Mouse (Mus musculus) frontal cortex, postnatal 10 days (tissue): Measurements from ENCODE around the gene Csrnp3.
A peak's percentile ranks its signal among the peaks of the same experiment; 100 is the strongest.

Source experiments
- DNase-seq, 2 experiments: peaks; one replicate each; pipeline ENCODE4 v3.0.0; 2022; ENCODE audit warnings: low spot score in 2 of 2, mixed read lengths in 1 of 2

The Csrnp3 gene

GRCm38 (mm10) chr2:65864778-65865339 lies 19.3 kb downstream of the Csrnp3 start:
- DNase-seq = no peak

DNA sequence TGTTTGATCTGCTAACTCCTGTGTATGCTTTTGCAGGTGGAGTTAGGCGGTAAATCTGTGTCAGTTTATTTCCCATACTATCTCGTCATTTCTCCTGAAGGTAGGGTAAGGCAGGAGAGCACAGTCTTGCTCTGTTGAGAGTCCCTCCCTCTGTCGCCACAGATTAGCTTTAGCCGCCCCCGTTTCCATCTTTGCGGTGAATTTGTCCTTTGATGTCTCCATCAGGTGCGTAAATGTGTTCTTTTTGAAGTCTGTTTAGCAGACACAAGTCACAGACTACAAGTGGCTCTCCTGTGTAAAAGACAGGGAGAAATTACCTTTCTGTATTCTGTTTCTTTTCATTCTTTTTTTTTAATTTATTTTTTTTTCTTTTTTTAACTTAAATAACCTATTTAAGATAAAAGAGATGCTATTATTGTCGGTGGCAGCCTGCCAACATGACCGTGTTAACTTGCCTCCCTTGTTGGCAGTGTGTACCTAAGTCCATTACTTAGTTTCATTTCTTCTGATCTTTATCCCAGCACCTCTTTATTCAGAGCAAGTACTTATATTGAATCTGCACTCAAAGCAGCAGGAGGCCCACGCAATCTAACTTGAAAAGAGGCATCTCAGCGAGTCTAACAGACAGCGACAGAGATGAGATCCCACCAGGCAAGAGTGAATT lies 25.5 kb downstream of the Csrnp3 start:
- no peak for DNase-seq

DNA sequence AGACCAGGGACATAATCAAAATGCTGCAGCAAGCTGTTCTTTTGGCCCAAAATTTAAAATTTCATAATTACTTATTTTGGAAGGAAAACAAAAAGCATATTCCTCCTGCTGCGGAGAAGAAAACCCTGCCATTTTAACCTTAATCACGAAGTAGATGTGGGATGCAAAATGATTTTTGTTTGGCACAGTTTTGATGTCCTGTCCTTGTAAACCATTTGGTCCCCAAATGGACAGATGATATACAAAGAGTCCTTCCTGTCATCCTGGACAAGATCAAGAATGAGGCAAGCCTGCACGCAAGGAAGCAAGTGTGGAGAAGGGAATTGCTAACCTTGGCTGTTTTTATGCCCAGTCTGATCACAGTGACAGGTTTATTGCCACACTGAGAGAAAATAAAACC lies 46.0 kb downstream of the Csrnp3 start:
- DNase-seq = no peak

DNA sequence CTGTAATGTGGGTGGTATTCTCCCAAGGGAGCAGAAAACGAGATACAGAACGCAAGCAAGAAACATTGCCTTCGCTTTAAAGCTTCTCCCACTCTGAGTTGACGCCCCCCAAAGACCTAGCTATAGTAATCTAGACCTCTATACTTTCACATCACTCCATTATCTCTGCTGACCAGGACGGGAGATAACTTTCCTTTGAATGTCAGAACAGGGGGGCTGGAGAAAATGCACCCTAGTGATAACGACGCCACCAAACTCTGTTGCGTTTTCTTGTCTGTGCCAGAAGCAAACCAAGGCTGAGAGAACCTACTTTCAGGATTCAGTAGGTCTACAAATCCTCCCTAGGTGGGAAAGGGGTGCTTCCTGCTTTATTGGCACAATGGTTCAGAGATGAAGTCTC lies 47.7 kb downstream of the Csrnp3 start:
- DNase-seq = no peak

DNA sequence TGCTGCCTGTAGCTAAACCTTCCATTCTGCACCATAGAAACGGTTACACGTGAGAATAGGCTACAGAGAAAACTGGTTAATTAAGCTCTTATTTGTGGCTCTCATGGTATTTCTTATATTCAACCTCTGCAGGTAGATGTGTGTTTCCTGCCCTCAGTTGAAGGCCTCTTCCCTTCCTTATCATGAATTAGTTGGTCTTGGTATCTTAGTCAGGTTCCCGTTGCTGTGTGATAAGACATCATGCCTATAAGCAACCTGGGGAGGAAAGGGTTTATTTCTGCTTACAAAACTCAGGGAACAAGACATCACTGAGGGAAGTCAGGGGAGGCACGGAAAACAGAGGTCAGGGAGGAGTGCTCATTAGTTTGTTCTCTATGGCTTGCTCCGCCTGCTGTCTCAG lies 48.7 kb downstream of the Csrnp3 start:
- DNase-seq = no peak

DNA sequence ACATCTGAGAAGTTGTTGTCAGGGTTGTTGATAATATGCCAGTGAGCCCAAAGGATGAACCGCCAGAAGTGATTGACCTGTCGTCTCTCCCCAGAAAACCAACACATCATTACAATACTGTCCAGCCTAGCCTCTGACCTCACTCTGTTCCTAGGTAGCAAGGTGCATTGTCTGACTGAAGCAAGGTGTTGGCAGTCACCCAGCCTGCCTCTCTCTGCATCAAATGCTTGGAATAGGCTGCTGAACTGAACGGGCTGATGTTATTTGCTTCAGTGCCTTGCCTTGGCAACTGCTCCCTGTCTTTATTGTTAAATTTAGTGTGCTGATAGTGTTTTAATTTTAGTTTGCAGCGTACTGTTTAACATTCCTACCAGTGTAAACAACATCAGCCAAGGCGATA lies 51.0 kb downstream of the Csrnp3 start:
- DNase-seq = no peak

- no peak for DNase-seq
Measured at GRCm38 (mm10) chr2:65897084-65897483, 51.5 kb downstream of the Csrnp3 start.

DNA sequence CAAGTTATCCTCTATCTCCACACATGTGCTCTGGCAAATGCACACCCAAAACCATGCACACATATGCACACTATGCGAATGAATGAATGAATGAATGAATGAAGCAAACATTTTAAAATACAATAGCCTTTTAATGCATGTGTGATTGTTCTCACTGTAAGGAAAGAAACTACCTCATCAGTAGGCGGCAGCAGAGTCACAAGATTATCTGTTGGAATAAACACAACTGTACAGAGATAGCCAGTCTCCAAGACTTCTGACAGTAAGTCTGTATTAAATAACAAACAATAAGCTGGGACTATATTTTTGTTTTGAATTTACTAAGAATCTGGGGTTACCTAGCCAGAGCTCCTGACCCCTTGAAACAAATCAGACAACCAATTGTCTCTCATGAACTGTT lies 53.9 kb downstream of the Csrnp3 start:
- no peak for DNase-seq

GRCm38 (mm10) chr2:65908526-65908925 lies 63.0 kb downstream of the Csrnp3 start:
- DNase-seq = no peak

GRCm38 (mm10) chr2:65909724-65910521 lies 64.4 kb downstream of the Csrnp3 start:
- no peak for DNase-seq

DNA sequence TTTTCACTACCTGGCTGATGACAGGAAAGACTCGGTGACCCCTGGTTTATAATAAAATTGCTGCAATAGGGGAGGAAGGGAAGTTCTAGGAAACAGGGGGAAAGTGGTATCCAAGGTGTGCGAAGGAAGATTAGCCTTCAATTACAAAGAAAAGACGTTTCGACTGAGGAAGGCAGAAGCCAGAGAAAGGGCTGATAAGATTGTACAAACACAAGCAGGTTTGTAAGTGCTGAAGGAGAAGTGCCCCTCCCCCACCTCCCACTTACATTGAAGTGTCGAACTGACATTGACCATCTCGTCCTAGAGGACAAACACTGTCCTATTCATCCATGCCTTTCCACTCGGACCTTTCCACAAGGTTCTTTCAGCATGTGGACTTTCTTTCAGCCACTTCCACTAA lies 70.4 kb downstream of the Csrnp3 start:
- DNase-seq = no peak

GRCm38 (mm10) chr2:65920651-65921412 lies 75.3 kb downstream of the Csrnp3 start:
- no peak for DNase-seq

GRCm38 (mm10) chr2:65925363-65925941 lies 79.9 kb downstream of the Csrnp3 start:
- no peak for DNase-seq

DNA sequence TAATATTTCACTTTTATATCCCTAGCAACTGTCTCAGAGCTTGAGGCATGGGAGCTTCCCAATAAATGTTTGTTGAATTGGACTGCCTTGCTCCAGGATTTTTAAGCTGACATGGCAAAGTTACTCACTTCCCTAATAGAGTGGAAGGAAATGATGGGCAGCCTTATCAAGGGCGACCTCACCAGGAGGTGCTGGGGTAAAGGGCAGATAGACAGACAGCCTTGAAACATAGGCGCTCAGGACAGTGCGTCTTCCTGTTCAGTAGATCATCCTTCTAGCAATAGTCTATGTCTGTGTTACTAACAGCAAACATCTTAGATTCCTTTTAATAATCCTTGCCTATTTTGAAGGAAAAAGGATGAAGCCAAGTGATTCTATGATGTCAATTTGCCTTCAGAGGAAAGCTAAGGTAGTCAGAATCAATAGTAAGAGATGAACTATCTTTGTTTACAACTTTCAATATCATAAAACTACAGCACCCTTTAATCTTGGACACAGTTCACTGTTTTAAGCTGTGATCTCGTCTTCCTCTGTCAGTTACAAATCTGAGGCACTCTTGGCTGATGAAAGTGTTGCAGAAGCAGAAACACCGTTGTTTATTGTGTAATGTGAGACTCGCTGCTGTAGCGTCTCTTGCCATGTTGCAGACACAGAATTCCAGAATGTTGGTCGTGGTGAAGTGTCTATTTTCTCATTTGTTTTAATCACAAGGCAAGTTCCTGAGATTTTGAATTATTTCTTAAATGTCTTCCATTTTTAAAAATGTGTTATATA lies 81.6 kb downstream of the Csrnp3 start:
- no peak for DNase-seq

- DNase-seq = no peak
Measured at GRCm38 (mm10) chr2:65929286-65929685, 83.7 kb downstream of the Csrnp3 start.

GRCm38 (mm10) chr2:65929927-65930326 lies 84.4 kb downstream of the Csrnp3 start:
- peak; percentile 31 to 34 for DNase-seq

DNA sequence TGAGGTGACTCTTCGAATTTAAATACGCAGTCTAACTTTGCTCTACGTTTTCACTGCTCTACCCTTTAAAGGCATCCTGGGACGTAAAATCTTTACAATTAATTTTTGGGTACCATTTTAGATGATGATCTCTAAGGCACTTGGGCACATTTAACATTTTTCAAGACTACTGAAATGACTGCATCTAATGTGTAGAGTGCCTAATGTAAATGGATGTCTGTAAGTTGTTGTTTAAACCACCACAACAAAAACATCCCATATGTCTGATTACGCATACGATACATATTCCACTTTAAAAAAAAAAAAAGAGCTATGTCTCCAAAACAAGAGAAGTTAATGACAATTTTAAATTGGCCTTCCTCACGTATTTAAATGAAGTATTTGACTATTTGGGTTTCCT lies 85.7 kb downstream of the Csrnp3 start:
- no peak for DNase-seq

DNA sequence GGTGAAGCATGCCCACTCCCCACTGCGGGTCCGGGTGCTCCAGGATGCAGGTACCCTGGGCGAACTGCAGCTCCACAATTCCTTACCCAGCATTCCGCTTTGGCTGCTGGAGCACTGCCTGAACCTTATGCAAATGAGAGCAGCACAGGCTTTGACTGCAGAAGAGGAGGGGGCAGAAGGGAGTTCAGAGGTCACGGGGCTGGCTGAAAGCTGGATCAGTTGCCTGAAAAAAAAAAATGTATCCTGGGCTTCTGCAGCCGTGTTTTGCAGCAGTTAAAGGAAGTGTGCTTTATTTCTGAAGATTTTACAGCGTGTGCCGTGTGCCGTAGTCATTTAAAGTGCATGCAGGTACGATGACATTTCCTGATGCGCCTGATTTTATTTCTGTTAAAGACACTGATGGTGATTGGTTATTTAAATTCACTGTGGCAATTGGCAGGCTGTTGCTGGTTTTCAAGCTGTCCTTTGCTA lies 86.3 kb downstream of the Csrnp3 start:
- DNase-seq = peak; percentile 70 to 76

DNA sequence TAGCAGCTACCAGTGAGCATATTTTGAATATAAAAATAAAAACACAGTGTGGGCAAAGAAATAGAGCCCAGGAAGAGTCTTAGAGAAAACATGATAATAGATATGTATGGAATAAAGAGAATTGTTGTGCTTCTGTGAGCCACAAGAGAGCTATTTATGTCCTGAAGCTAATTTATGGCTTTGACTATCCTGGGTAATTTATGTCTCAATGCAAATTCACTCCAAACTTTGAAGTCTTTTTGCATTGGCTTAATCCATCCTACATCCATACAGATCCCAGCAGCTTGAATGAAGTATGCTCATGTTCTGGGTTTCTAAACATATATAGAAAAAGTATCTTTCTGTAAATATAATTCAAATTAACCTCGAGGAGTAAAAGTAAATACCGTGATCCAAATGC lies 88.5 kb downstream of the Csrnp3 start:
- DNase-seq = no peak

DNA sequence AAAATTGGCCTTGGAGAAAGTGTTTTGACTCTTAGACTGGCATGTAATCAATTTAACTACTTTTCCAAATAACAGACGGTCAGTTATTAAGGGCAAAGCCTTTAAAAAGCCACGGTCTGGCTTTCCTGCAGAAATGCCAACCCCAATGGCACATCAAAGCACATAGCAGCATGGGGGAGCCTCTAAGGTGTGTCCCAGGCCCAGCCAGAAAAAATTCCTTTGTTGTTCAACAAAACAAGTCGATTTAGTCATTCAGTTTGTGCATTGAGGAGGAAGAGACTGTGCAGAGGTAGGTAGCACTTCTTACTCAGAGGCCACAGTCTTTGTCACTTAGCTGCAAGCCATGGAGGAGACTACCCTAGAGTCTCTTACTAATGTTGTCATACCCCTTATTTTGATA lies 93.3 kb downstream of the Csrnp3 start:
- DNase-seq = no peak

DNA sequence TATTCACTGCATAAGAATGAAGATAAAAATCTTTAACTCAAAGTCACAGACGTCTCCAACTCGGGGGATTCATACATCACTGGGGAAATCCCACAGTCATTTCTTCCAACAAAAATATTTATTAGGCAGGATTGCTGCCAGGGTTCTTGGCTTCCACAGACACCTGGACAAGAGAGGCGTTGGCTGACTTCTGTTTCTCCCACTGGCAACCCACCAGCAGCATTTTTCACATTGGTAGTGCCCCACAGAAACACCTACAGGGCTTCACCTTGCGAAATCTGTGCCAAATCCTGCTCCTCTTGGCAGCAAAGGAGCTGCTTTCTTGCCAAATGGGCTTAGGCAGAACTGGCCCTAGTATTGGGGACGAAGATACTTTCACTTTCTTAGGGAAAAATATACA lies 94.8 kb downstream of the Csrnp3 start:
- no peak for DNase-seq
